Mouse (Mus musculus) olfactory bulb, adult 2 months (tissue): ENCODE results near the gene Lrrc8d. TPM values are rescaled to one million over a fixed set of nuclear protein-coding genes. Genes with fewer than 3 reads are reported as not detected.

Source experiments
- H3K27ac ChIP-seq: fragments of 200-500 bp; 2 replicates; pipeline ENCODE4 v1.5.1; 2012; ENCODE audit warnings: low read depth, low read length; ENCODE audit not compliant: insufficient read depth
- H3K4me1 ChIP-seq: fragments of 200-500 bp; 2 replicates; pipeline ENCODE4 v1.6.1; 2012; ENCODE audit warnings: low read length; ENCODE audit not compliant: control insufficient read depth, insufficient read depth
- H3K4me3 ChIP-seq: fragments of 200-500 bp; 2 replicates; pipeline ENCODE4 v1.5.1; 2012; ENCODE audit warnings: mild to moderate bottlenecking, low read depth, low read length, moderate library complexity; ENCODE audit not compliant: insufficient read depth
- CTCF ChIP-seq: fragments of 200-500 bp; IDR thresholded peaks from 2 replicates; pipeline ENCODE4 v1.5.1; 2012; ENCODE audit warnings: low read depth, mild to moderate bottlenecking, low read length, moderate library complexity; ENCODE audit not compliant: insufficient read depth
- POLR2A ChIP-seq: fragments of 200-500 bp; IDR thresholded peaks from 2 replicates; pipeline ENCODE4 v1.6.1; 2012; ENCODE audit warnings: mild to moderate bottlenecking, low read depth, low read length, moderate library complexity; ENCODE audit not compliant: insufficient read depth
- WGBS: fragments of 180-500 bp; shearing (Covaris S2); methylation state at CpG from one replicate; pipeline ENCODE4 v1.1.7; 2018; 5-methylcytosine and 5-hydroxymethylcytosine counted together
- polyA plus RNA-seq: library from polyadenylated mRNA; stranded (reverse); fragments of >200 nt; gene quantifications from 2 replicates; pipeline ENCODE4 v1.2.4, GENCODE M21; 2012; ENCODE audit warnings: low replicate concordance; ENCODE audit not compliant: missing spikeins, insufficient read depth, insufficient read length

Gene Lrrc8d
- polyA plus RNA-seq, 1 experiment: not detected

- Histone ChIP-seq H3K4me3 (no peak overlapping the region), H3K27ac (no peak overlapping the region), H3K4me1 (peaks cover 13% of the 10 kb centered on the region)
- WGBS: 60% methylated on average over 4 of the region's 4 CpGs
- TF ChIP-seq POLR2A (no peak), CTCF (no peak)
Measured at GRCm38 (mm10) chr5:105798421-105798820, 98.7 kb downstream of the Lrrc8d start.

DNA sequence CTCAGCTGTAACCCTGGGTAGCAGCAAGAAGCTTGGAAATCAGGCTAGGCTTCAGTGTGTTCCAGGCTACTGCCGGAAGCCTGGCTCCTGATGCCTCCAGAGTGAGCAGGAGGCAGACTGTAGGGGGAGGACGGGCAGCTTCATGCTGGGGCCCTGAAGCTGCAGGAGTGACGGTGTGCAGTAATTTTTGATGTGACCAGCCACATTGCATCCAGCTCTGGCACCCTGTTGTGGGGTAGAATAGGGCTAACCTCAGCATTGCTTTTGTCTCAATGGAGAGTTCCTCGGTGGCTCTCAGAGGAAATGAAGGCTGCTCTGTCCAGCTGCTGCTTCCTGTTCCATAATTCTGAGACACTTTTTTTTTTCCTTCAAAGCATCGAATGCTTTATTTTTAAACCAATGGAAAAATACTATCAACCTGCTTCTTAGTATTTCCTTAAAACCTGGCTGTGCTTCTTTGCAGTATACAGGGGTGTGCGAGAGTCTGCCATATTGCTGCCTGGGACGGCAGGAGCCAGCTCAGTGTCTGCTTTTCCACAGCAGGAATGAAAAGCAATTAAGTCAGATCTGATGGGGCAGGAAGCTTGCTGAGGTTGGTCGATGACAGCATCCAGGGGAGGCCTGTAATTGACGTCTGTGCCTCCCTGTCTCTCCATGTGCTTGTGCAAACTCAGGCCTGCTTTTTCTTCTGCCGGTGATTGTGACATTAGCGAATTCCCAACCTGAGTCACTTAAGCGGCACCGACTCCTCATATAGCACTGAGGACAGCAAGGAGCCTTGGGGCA lies 100.3 kb downstream of the Lrrc8d start:
- no peak overlapping the region for H3K27ac ChIP-seq
- no peak overlapping the region for H3K4me3 ChIP-seq
- TF ChIP-seq CTCF: no peak
- no peak for TF ChIP-seq POLR2A
- 52% methylated on average over 13 of the region's 13 CpGs for WGBS
- peaks cover 12% of the 10 kb centered on the region; the same call in 1 of the 2 replicates for H3K4me1 ChIP-seq

DNA sequence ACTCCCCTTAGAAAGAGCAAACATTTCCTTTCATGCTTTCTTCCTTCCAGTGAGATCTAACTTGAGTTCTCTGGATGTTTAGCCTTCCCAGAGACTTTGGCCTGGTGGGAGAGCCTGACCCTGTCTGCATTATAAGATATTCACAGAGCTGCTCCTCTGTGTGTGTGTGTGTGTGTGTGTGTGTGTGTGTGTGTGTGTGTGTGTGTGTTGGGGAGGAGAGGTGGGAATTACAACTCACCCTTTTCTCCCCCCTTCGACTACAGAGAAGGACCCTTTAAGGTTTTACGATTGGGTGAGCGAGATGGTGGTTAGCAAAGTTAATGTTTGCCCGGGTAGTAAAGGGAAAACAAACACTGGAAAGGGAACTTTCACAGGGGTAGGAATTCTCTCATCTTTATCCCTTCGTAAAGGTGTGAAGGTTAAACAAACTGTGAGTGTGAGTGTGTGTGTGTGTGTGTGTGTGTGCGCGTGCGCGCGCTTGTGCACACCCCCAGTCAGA lies 101.3 kb downstream of the Lrrc8d start:
- H3K27ac ChIP-seq: no peak overlapping the region
- peaks cover 15% of the 10 kb centered on the region; the same call in 1 of the 2 replicates for H3K4me1 ChIP-seq
- no peak overlapping the region for H3K4me3 ChIP-seq
- WGBS: 82% methylated on average over 10 of the region's 10 CpGs
- TF ChIP-seq CTCF (no peak), POLR2A (no peak)

DNA sequence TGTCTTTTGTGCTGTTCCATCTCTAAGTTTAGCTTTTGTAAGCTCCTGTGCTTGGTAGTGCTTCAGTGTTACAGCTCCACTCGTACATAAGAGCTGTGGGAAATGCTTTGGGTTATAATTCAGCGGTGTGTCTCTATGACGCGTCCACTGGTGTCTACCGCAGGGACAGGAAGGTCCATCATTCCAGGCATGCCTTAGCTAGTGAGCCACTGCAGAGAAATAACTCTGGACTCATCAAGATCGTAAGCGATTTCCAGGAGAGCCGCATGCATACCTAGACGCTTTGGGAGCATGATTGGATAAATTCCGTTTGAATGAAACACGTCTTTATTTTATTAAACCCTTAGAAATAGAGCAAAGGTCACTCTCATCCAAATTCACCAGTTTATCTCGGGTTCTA lies 106.2 kb downstream of the Lrrc8d start:
- Histone ChIP-seq H3K4me3 (no peak overlapping the region), H3K4me1 (peaks cover 10% of the 10 kb centered on the region), H3K27ac (no peak overlapping the region)
- WGBS: 85% methylated on average over 12 of the region's 12 CpGs
- no peak for TF ChIP-seq CTCF

DNA sequence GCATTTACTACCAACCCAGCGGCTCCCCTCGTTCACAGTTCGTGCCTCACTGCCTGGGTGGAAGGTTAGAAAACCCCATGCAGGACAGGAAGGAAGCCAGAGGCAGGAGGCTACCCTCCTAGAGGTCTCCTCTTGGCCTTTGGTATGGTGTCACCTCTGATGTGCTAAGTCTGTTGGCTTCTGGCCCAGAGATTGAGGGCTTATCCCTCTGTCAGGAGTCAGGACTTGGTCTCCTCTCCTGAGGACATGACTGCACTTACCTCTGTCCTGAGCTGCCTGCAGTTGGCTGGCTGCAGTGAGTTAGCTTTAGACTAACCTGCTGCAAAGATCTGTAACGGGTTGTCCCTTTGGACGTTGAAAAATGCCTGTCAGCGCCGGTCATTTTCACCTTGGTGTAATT lies 107.7 kb downstream of the Lrrc8d start:
- no peak for TF ChIP-seq CTCF
- TF ChIP-seq POLR2A: no peak
- 86% methylated on average over 7 of the region's 7 CpGs for WGBS
- H3K4me3 ChIP-seq: no peak overlapping the region
- peaks cover 10% of the 10 kb centered on the region for H3K4me1 ChIP-seq
- H3K27ac ChIP-seq: no peak overlapping the region

- 77% methylated on average over 11 of the region's 11 CpGs for WGBS
- TF ChIP-seq CTCF (no peak), POLR2A (no peak)
- Histone ChIP-seq H3K27ac (no peak overlapping the region), H3K4me1 (peaks cover 10% of the 10 kb centered on the region), H3K4me3 (no peak overlapping the region)
Measured at GRCm38 (mm10) chr5:105809056-105809455, 109.3 kb downstream of the Lrrc8d start.

DNA sequence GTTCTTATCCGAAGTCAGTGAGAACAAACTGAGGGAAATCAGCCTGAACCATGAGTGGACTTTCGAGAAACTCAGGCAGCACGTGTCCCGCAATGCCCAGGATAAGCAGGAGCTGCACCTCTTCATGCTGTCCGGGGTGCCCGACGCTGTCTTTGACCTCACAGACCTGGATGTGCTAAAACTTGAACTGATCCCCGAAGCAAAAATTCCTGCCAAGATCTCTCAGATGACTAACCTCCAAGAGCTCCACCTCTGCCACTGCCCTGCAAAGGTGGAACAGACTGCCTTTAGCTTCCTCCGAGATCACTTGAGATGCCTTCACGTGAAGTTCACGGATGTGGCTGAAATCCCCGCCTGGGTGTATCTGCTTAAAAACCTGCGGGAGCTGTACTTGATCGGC lies 113.3 kb downstream of the Lrrc8d start:
- TF ChIP-seq POLR2A (no peak), CTCF (no peak)
- Histone ChIP-seq H3K4me3 (no peak overlapping the region), H3K4me1 (peaks cover 5% of the 10 kb centered on the region), H3K27ac (no peak overlapping the region)
- WGBS: 97% methylated on average over 14 of the region's 14 CpGs

GRCm38 (mm10) chr5:105813974-105814373 lies 114.2 kb downstream of the Lrrc8d start:
- H3K27ac ChIP-seq: no peak overlapping the region
- H3K4me3 ChIP-seq: no peak overlapping the region
- peaks cover 4% of the 10 kb centered on the region for H3K4me1 ChIP-seq
- WGBS: 86% methylated on average over 10 of the region's 10 CpGs
- TF ChIP-seq CTCF: no peak
- no peak for TF ChIP-seq POLR2A

GRCm38 (mm10) chr5:105816118-105816517 lies 116.3 kb downstream of the Lrrc8d start:
- Histone ChIP-seq H3K4me1 (peaks cover under 1% of the 10 kb centered on the region; the same call in 1 of the 2 replicates), H3K27ac (no peak overlapping the region), H3K4me3 (no peak overlapping the region)
- TF ChIP-seq CTCF (no peak), POLR2A (no peak)
- WGBS: 93% methylated on average over 14 of the region's 14 CpGs
